In the genomic region with DNA sequence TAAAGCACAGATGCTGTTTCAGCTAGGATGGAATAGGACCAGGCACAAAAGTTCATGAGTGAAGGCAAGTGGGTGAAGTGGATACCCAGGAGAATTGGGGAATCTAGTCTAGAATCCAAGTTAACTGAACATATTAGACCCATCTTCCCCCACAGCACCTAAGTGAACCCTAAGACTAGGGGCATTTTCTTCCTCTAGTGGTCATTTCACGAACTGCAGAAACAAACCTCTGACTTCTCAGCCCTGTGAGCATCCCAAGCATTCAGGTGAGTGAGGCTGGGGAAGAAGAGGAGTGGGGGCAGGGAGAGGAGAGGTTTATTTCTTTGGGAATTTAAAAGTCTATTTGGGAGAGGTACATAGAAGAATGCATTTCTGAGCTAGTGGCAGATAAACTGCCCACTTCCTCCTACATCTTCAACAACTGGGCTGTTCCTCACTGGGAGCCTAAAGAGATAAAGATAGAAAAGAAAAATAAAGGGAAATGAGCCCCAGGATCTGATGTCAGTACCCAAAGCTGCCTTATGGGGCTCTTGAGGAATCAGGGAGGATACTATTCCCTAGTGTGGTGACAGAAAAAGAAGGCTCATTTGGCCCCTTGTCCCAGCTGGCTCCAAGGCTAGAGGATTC, we compare ENCODE assay signal across 20 mouse cellular contexts. TPM values are rescaled to one million over a fixed set of nuclear protein-coding genes. Genes with fewer than 3 reads are reported as not detected.
DNase-seq lines count a peak whose midpoint lies in the region; ATAC-seq and TF ChIP-seq lines count a peak whose summit lies in the region.
"Had no signal": no experiment of that assay in that cellular context is flagged by ENCODE, and none has a peak within 500 bp of the region (broad histone marks: within the 10 kb centered on the region; RNA-seq: fewer than 3 reads in every experiment).

No protein-coding gene starts in this region.

- no peaks in the 10 kb centered on the region for H3K4me1 ChIP-seq in intestine, postnatal 0 days (replicated peaks; ENCODE audit: control insufficient read depth, insufficient read depth, low read length)
- H3K4me1 ChIP-seq in intestine, embryonic 16.5 days (ENCODE audit: control insufficient read depth, insufficient read depth, low read length) = no peaks in the 10 kb centered on the region
- H3K4me1 ChIP-seq in E14TG2a.4 (replicated peaks; ENCODE audit: low read depth, low read length) = peaks cover 25% of the 10 kb centered on the region
- no peaks in the 10 kb centered on the region for H3K4me1 ChIP-seq in kidney, embryonic 16.5 days (ENCODE audit: insufficient read depth, low read length)
- H3K4me1 ChIP-seq: embryonic facial prominence, embryonic 13.5 days; forebrain, embryonic 15.5 days had no signal

- H3K4me2 ChIP-seq in intestine, postnatal 0 days (replicated peaks; ENCODE audit: low read depth) = no peak overlapping the region
- H3K4me2 ChIP-seq in intestine, embryonic 16.5 days (ENCODE audit: low read depth, low read length) = no peak overlapping the region
- no peak overlapping the region for H3K4me2 ChIP-seq in kidney, embryonic 16.5 days (replicated peaks; ENCODE audit: low read depth, low read length)
- H3K4me2 ChIP-seq: embryonic facial prominence, embryonic 13.5 days; forebrain, embryonic 15.5 days had no signal

- no peaks in the 10 kb centered on the region for H3K9me3 ChIP-seq in intestine, postnatal 0 days (ENCODE audit: control insufficient read depth)
- no peaks in the 10 kb centered on the region for H3K9me3 ChIP-seq in intestine, embryonic 16.5 days (ENCODE audit: control insufficient read depth, low read length)
- H3K9me3 ChIP-seq in E14TG2a.4 (ENCODE audit: low read length) = no peaks in the 10 kb centered on the region
- H3K9me3 ChIP-seq in kidney, embryonic 16.5 days (ENCODE audit: low read length) = no peaks in the 10 kb centered on the region; the same call in 1 of the 2 replicates
- H3K9me3 ChIP-seq: embryonic facial prominence, embryonic 13.5 days; forebrain, embryonic 15.5 days; G1E had no signal

- TF ChIP-seq CTCF in intestine, postnatal 0 days (IDR thresholded peaks at IDR 0.05; ENCODE audit: low read depth) = peak; percentile 44
- TF ChIP-seq CTCF in E14TG2a.4 (conservative IDR thresholded peaks at IDR 0.05; ENCODE audit: low read length) = peak; percentile 60

- DNase-seq in NIH3T3 (ENCODE audit: low read depth) = peak; percentile 9
- no peak for DNase-seq in layer of hippocampus, postnatal 10 days (ENCODE audit: low spot score in 2 of 2)
- DNase-seq: adrenal gland, adult 2 months; cerebellum, adult 11 months; heart, postnatal 4 days; kidney, adult 18-20 months; layer of hippocampus, adult 9-11 months; lung, postnatal 14 days had no signal

- H3K27ac ChIP-seq in intestine, postnatal 0 days (ENCODE audit: low read depth, low read length) = no peak overlapping the region
- no peak overlapping the region for H3K27ac ChIP-seq in intestine, embryonic 16.5 days (ENCODE audit: low read length)
- H3K27ac ChIP-seq in kidney, embryonic 16.5 days (ENCODE audit: low read length) = no peak overlapping the region
- H3K27ac ChIP-seq: embryonic facial prominence, embryonic 13.5 days; forebrain, embryonic 15.5 days had no signal

- no peak for ATAC-seq in intestine, postnatal 0 days
- ATAC-seq in intestine, embryonic 16.5 days = no peak
- 0 out of 2 replicates have a peak, but pooled peaks have one; percentile 44 for ATAC-seq in megakaryocyte progenitor cell, adult 5-6 weeks (replicated peaks; ENCODE audit: poor library complexity)
- no peak for ATAC-seq in cerebellum, adult (ENCODE audit: insufficient number of reproducible peaks, low FRiP score, low TSS enrichment)
- no peak for ATAC-seq in kidney, embryonic 16.5 days (ENCODE audit: low FRiP score, low TSS enrichment)
- ATAC-seq: forebrain, embryonic 15.5 days had no signal

- no peak overlapping the region for H3K4me3 ChIP-seq in intestine, postnatal 0 days (ENCODE audit: low read depth, low read length)
- H3K4me3 ChIP-seq in intestine, embryonic 16.5 days (ENCODE audit: low read length) = no peak overlapping the region
- H3K4me3 ChIP-seq in E14TG2a.4 (replicated peaks; ENCODE audit: low read length) = no peak overlapping the region
- no peak overlapping the region for H3K4me3 ChIP-seq in kidney, embryonic 16.5 days (ENCODE audit: low read length)
- H3K4me3 ChIP-seq: embryonic facial prominence, embryonic 13.5 days; forebrain, embryonic 15.5 days had no signal

- WGBS in intestine, postnatal 0 days = 27% methylated on average over 1 of the region's 1 CpGs
- 6% methylated on average over 1 of the region's 1 CpGs for WGBS in intestine, embryonic 16.5 days
- 12% methylated on average over 1 of the region's 1 CpGs for WGBS in kidney, embryonic 16.5 days

- no peak overlapping the region for H3K9ac ChIP-seq in intestine, postnatal 0 days (ENCODE audit: low read depth, low read length)
- no peak overlapping the region for H3K9ac ChIP-seq in intestine, embryonic 16.5 days (ENCODE audit: low read depth, low read length)
- H3K9ac ChIP-seq in kidney, embryonic 16.5 days (replicated peaks; ENCODE audit: low read length) = no peak overlapping the region
- H3K9ac ChIP-seq: embryonic facial prominence, embryonic 13.5 days; forebrain, embryonic 15.5 days had no signal

- H3K27me3 ChIP-seq in intestine, postnatal 0 days (replicated peaks; ENCODE audit: control insufficient read depth, insufficient read depth, low read length) = no peaks in the 10 kb centered on the region
- no peaks in the 10 kb centered on the region for H3K27me3 ChIP-seq in intestine, embryonic 16.5 days (replicated peaks; ENCODE audit: control insufficient read depth, insufficient read depth, low read length)
- no peaks in the 10 kb centered on the region for H3K27me3 ChIP-seq in E14TG2a.4 (ENCODE audit: insufficient read depth, low read length)
- no peaks in the 10 kb centered on the region for H3K27me3 ChIP-seq in kidney, embryonic 16.5 days (ENCODE audit: insufficient read depth, low read length)
- H3K27me3 ChIP-seq: embryonic facial prominence, embryonic 13.5 days; forebrain, embryonic 15.5 days had no signal

- H3K36me3 ChIP-seq in intestine, postnatal 0 days (ENCODE audit: control insufficient read depth, insufficient read depth) = no peaks in the 10 kb centered on the region
- H3K36me3 ChIP-seq in intestine, embryonic 16.5 days (ENCODE audit: control insufficient read depth, insufficient read depth, low read length) = no peaks in the 10 kb centered on the region
- no peaks in the 10 kb centered on the region for H3K36me3 ChIP-seq in E14TG2a.4 (ENCODE audit: insufficient read depth, low read length)
- H3K36me3 ChIP-seq in kidney, embryonic 16.5 days (ENCODE audit: insufficient read depth, low read length) = no peaks in the 10 kb centered on the region
- H3K36me3 ChIP-seq: embryonic facial prominence, embryonic 13.5 days; forebrain, embryonic 15.5 days; G1E had no signal

RNA-seq across cellular contexts. Expression of a gene that starts 3.6 kb away (rescaled TPM):
- not detected in 2 replicates for polyA plus RNA-seq in intestine, postnatal 0 days (2015; fragmentation: Nextera tagmentation; extraction: Ambion mirVana)
- not detected in 2 replicates for polyA plus RNA-seq in intestine, embryonic 16.5 days (2015; fragmentation: Nextera tagmentation; extraction: Ambion mirVana)
- not detected in 2 replicates for total RNA-seq in megakaryocyte progenitor cell, adult 5-6 weeks (2015)
- total RNA-seq in megakaryocyte progenitor cell, adult 5-6 weeks (2017) = not detected in 2 replicates
- not detected for total RNA-seq in layer of hippocampus, postnatal 10 days (2021)
- not detected in 2 replicates for polyA plus RNA-seq in kidney, embryonic 16.5 days (2015; fragmentation: Nextera tagmentation; extraction: Ambion mirVana)
- total RNA-seq: adrenal gland, adult 2 months; heart, postnatal 4 days; monocyte, adult 5-6 weeks had no signal
- polyA plus RNA-seq: adrenal gland, adult 2 months; embryonic facial prominence, embryonic 13.5 days; forebrain, embryonic 15.5 days; G1E; gonadal fat pad, adult 2 months; limb, embryonic 14.5 days had no signal

RNA-seq across cellular contexts. Expression of a gene that starts 14.1 kb away (rescaled TPM):
- 0.71 and 1.3 TPM in 2 replicates for polyA plus RNA-seq in intestine, postnatal 0 days (2015; fragmentation: Nextera tagmentation; extraction: Ambion mirVana)
- 0.73 and 0.82 TPM in 2 replicates for polyA plus RNA-seq in intestine, embryonic 16.5 days (2015; fragmentation: Nextera tagmentation; extraction: Ambion mirVana)
- not detected in 2 replicates for total RNA-seq in megakaryocyte progenitor cell, adult 5-6 weeks (2015)
- total RNA-seq in megakaryocyte progenitor cell, adult 5-6 weeks (2017) = not detected in 2 replicates
- total RNA-seq in layer of hippocampus, postnatal 10 days (2021) = not detected
- polyA plus RNA-seq in kidney, embryonic 16.5 days (2015; fragmentation: Nextera tagmentation; extraction: Ambion mirVana) = not detected in 2 replicates
- total RNA-seq: adrenal gland, adult 2 months; heart, postnatal 4 days; monocyte, adult 5-6 weeks had no signal
- polyA plus RNA-seq: adrenal gland, adult 2 months; embryonic facial prominence, embryonic 13.5 days; forebrain, embryonic 15.5 days; G1E; gonadal fat pad, adult 2 months; limb, embryonic 14.5 days had no signal

RNA-seq across cellular contexts. Expression of a gene that starts 40.1 kb away (rescaled TPM):
- polyA plus RNA-seq in intestine, postnatal 0 days (2015; fragmentation: Nextera tagmentation; extraction: Ambion mirVana) = 1.2 and 1.3 TPM in 2 replicates
- 1.5 TPM in 2 replicates for polyA plus RNA-seq in intestine, embryonic 16.5 days (2015; fragmentation: Nextera tagmentation; extraction: Ambion mirVana)
- total RNA-seq in megakaryocyte progenitor cell, adult 5-6 weeks (2015) = 0.86 and 3.2 TPM in 2 replicates
- 1.2 and 3.5 TPM in 2 replicates for total RNA-seq in megakaryocyte progenitor cell, adult 5-6 weeks (2017)
- total RNA-seq in layer of hippocampus, postnatal 10 days (2021) = 100 to 1,000 TPM; 125 to 132 TPM
- 0.54 and 0.96 TPM in 2 replicates for polyA plus RNA-seq in kidney, embryonic 16.5 days (2015; fragmentation: Nextera tagmentation; extraction: Ambion mirVana)
- total RNA-seq: monocyte, adult 5-6 weeks had no signal
- polyA plus RNA-seq: G1E had no signal
